Mouse (Mus musculus): ENCODE results near the gene C4b. TPM values are rescaled to one million over a fixed set of nuclear protein-coding genes. Genes with fewer than 3 reads are reported as not detected.

The C4b gene
- total RNA-seq, 2 experiments from 2014 or later: 17.9 to 21.3 TPM

Small RNAs within 50 kb of the gene (microRNA-seq; reads per million reads assigned to microRNA genes)
- gene Gm27471: 0 reads per million in 2 experiments

Other genes starting within 250 kb of the C4b start
- gene Btnl6, start 226.5 kb downstream of the C4b start, total RNA-seq (2021): not detected
- gene Notch4, start 179.6 kb downstream of the C4b start, total RNA-seq (2021): 10 to 100 TPM; 47.9 to 52.6 TPM
- gene Gpsm3, start 154.1 kb downstream of the C4b start, total RNA-seq (2021): 1 to 10 TPM; 5.6 to 7.8 TPM
- 10 to 100 TPM; 20.1 to 22.6 TPM for gene Pbx2, start 152.6 kb downstream of the C4b start, total RNA-seq (2021)
- gene Ager, start 146.0 kb downstream of the C4b start, total RNA-seq (2021): 1 to 10 TPM; 1.0 to 1.2 TPM
- gene Rnf5, start 140.2 kb downstream of the C4b start, total RNA-seq (2021): 10 to 100 TPM; 33.6 to 35.4 TPM
- gene Agpat1, start 139.6 kb downstream of the C4b start, total RNA-seq (2021): 10 to 100 TPM; 56.3 to 57.9 TPM
- 1 to 10 TPM; 2.1 to 2.7 TPM for gene Egfl8, start 127.9 kb downstream of the C4b start, total RNA-seq (2021)
- 10 to 100 TPM; 42.6 to 43.2 TPM for gene Ppt2, start 115.4 kb downstream of the C4b start, total RNA-seq (2021)
- 1 to 10 TPM; 1.9 to 3.1 TPM for gene Prrt1, start 114.3 kb downstream of the C4b start, total RNA-seq (2021)
- 1 to 10 TPM; 8.2 to 8.3 TPM for gene Fkbpl, start 99.1 kb downstream of the C4b start, total RNA-seq (2021)
- gene Atf6b, start 96.7 kb downstream of the C4b start, total RNA-seq (2021): 10 to 100 TPM; 18.0 to 19.0 TPM
- gene Tnxb, start 73.3 kb downstream of the C4b start, total RNA-seq (2021): 10 to 100 TPM; 48.6 to 56.7 TPM
- gene Cyp21a1, start 60.7 kb upstream of the C4b start, total RNA-seq (2021): not detected
- gene Stk19, start 93.1 kb upstream of the C4b start, total RNA-seq (2021): 10 to 100 TPM; 10.7 to 13.5 TPM
- 10 to 100 TPM; 17.5 to 18.2 TPM for gene Dxo, start 93.1 kb upstream of the C4b start, total RNA-seq (2021)
- 10 to 100 TPM; 25.0 to 25.4 TPM for gene Skiv2l, start 106.3 kb upstream of the C4b start, total RNA-seq (2021)
- gene Nelfe, start 106.5 kb upstream of the C4b start, total RNA-seq (2021): 10 to 100 TPM; 13.1 to 15.5 TPM
- 1 to 10 TPM; 6.3 to 7.8 TPM for gene Cfb, start 118.6 kb upstream of the C4b start, total RNA-seq (2021)
- 1 to 10 TPM; 5.1 to 6.1 TPM for gene Zbtb12, start 135.6 kb upstream of the C4b start, total RNA-seq (2021)
- gene Gm20547, start 138.2 kb upstream of the C4b start, total RNA-seq (2021): not detected
- gene C2, start 154.4 kb upstream of the C4b start, total RNA-seq (2021): 1 to 10 TPM; 4.3 to 6.0 TPM
- 10 to 100 TPM; 45.2 to 49.4 TPM for gene Ehmt2, start 154.6 kb upstream of the C4b start, total RNA-seq (2021)
- gene Slc44a4, start 170.6 kb upstream of the C4b start, total RNA-seq (2021): under 1 TPM in 1 of 2 experiments, not detected in 1; 0.17 TPM
- gene Neu1, start 187.4 kb upstream of the C4b start, total RNA-seq (2021): 10 to 100 TPM; 14.0 to 14.6 TPM
- gene Hspa1b, start 215.4 kb upstream of the C4b start, total RNA-seq (2021): 1 to 10 TPM; 3.8 to 3.9 TPM
- gene Gm20481, start 226.0 kb upstream of the C4b start, total RNA-seq (2021): not detected
- gene Hspa1a, start 228.3 kb upstream of the C4b start, total RNA-seq (2021): 1 to 10 TPM; 2.3 to 3.3 TPM
- 1 to 10 TPM; 2.7 to 4.7 TPM for gene Hspa1l, start 228.8 kb upstream of the C4b start, total RNA-seq (2021)
- gene Lsm2, start 238.0 kb upstream of the C4b start, total RNA-seq (2021): 10 to 100 TPM; 19.2 to 25.0 TPM

All from heart, postnatal 14 days (tissue).